In the genomic region with DNA sequence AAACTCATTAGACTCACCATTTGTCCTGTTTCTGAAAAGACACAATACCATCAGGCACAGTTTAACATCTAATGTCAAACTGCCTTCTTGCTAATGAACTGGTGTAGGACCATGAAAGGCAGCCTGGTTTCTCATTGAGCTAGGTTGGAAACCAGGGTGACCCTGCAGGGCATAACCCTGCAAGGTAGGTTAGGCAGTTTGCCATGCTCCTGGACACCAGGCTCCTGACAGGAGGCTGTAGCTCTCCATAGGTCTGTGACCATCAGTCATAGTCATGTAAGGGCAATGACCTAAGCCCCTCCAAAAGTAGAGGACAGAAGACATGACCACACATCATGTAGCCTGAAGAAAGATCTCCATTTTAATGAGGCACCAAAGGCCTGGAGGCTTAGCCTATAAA, we compare ENCODE assay signal across 16 mouse cellular contexts.
"Had no signal": no experiment of that assay in that cellular context is flagged by ENCODE, and none has a peak within 500 bp of the region (broad histone marks: within the 10 kb centered on the region; RNA-seq: fewer than 3 reads in every experiment).

No protein-coding gene starts in this region.

- H3K9me3 ChIP-seq: neural tube, embryonic 13.5 days; neural tube, embryonic 15.5 days; stomach, embryonic 15.5 days had no signal

- H3K27ac ChIP-seq: neural tube, embryonic 13.5 days; neural tube, embryonic 15.5 days; stomach, embryonic 15.5 days; stomach, postnatal 0 days had no signal

- DNase-seq: retina, postnatal 1 day; right cerebral cortex, adult 18-20 months; right cerebral cortex, postnatal 14 days; right cerebral cortex, postnatal 25 days; right cerebral cortex, postnatal 4 days; spleen, adult 18-20 months; thymus, adult 18-20 months; thymus, adult 2 months; thymus, postnatal 14 days; thymus, postnatal 25 days; thymus, postnatal 36 days; thymus, postnatal 4 days had no signal

- H3K4me2 ChIP-seq: neural tube, embryonic 13.5 days; neural tube, embryonic 15.5 days; stomach, embryonic 15.5 days had no signal

- H3K4me1 ChIP-seq: neural tube, embryonic 13.5 days; neural tube, embryonic 15.5 days; stomach, embryonic 15.5 days had no signal

- H3K27me3 ChIP-seq: neural tube, embryonic 13.5 days; neural tube, embryonic 15.5 days; stomach, embryonic 15.5 days had no signal

- H3K9ac ChIP-seq: neural tube, embryonic 13.5 days; neural tube, embryonic 15.5 days; stomach, embryonic 15.5 days had no signal

- H3K36me3 ChIP-seq: neural tube, embryonic 13.5 days; neural tube, embryonic 15.5 days; stomach, embryonic 15.5 days had no signal

- H3K4me3 ChIP-seq: neural tube, embryonic 13.5 days; neural tube, embryonic 15.5 days; stomach, embryonic 15.5 days had no signal
